Comparison of ENCODE assay signal across 26 mouse cellular contexts in genomic region chr14:48736969-48737860, GRCm38 (mm10).
DNase-seq lines count a peak whose midpoint lies in the region; ATAC-seq and TF ChIP-seq lines count a peak whose summit lies in the region.
"Had no signal": no experiment of that assay in that cellular context is flagged by ENCODE, and none has a peak within 500 bp of the region (broad histone marks: within the 10 kb centered on the region; RNA-seq: fewer than 3 reads in every experiment).

No protein-coding gene starts in this region.

- H3K4me3 ChIP-seq in forebrain, embryonic 12.5 days (replicated peaks), result no peak overlapping the region
- no peak overlapping the region for H3K4me3 ChIP-seq in forebrain, embryonic 15.5 days
- H3K4me3 ChIP-seq in midbrain, embryonic 10.5 days, result peak overlapping the region; percentile 39
- no peak overlapping the region for H3K4me3 ChIP-seq in midbrain, postnatal 0 days (ENCODE audit: low read depth, low read length)
- no peak overlapping the region for H3K4me3 ChIP-seq in midbrain, embryonic 14.5 days (replicated peaks; ENCODE audit: low read depth, low read length)
- H3K4me3 ChIP-seq: megakaryocyte, embryonic 14.5 days; neural tube, embryonic 12.5 days had no signal

- H3K27ac ChIP-seq in forebrain, embryonic 12.5 days, result peak overlapping the region; percentile 68
- H3K27ac ChIP-seq in forebrain, embryonic 15.5 days (replicated peaks), result no peak overlapping the region
- peak overlapping the region; percentile 90 for H3K27ac ChIP-seq in midbrain, embryonic 10.5 days (replicated peaks)
- H3K27ac ChIP-seq in midbrain, postnatal 0 days (ENCODE audit: low read depth, low read length), result no peak overlapping the region
- H3K27ac ChIP-seq in midbrain, embryonic 14.5 days (replicated peaks; ENCODE audit: low read depth, low read length), result peak overlapping the region; percentile 72
- H3K27ac ChIP-seq: hindbrain, embryonic 14.5 days; kidney, postnatal 0 days; neural tube, embryonic 12.5 days had no signal

- H3K36me3 ChIP-seq in forebrain, embryonic 12.5 days (replicated peaks), result no peaks in the 10 kb centered on the region
- H3K36me3 ChIP-seq in forebrain, embryonic 15.5 days, result no peaks in the 10 kb centered on the region
- peaks cover 14% of the 10 kb centered on the region for H3K36me3 ChIP-seq in midbrain, embryonic 10.5 days
- H3K36me3 ChIP-seq in midbrain, postnatal 0 days (ENCODE audit: insufficient read depth, low read length), result no peaks in the 10 kb centered on the region
- no peaks in the 10 kb centered on the region for H3K36me3 ChIP-seq in midbrain, embryonic 14.5 days (ENCODE audit: control insufficient read depth, insufficient read depth, low read length)
- H3K36me3 ChIP-seq: neural tube, embryonic 12.5 days had no signal

- no peaks in the 10 kb centered on the region for H3K9me3 ChIP-seq in forebrain, embryonic 12.5 days
- H3K9me3 ChIP-seq in forebrain, embryonic 15.5 days, result no peaks in the 10 kb centered on the region
- no peaks in the 10 kb centered on the region for H3K9me3 ChIP-seq in midbrain, embryonic 10.5 days (replicated peaks)
- H3K9me3 ChIP-seq in midbrain, postnatal 0 days (ENCODE audit: low read length), result no peaks in the 10 kb centered on the region
- H3K9me3 ChIP-seq in midbrain, embryonic 14.5 days (ENCODE audit: control insufficient read depth, low read length), result no peaks in the 10 kb centered on the region
- H3K9me3 ChIP-seq: neural tube, embryonic 12.5 days had no signal

- intact Hi-C loops in left cerebral cortex, postnatal 25 days (cut with DNase I), result no loop called here

- no peak for TF ChIP-seq CTCF in midbrain, postnatal 0 days (IDR thresholded peaks at IDR 0.05)

- peak; percentile 60 for DNase-seq in midbrain, embryonic 10.5 days (ENCODE audit: low spot score)
- no peak for DNase-seq in midbrain, postnatal 0 days (ENCODE audit: low spot score)
- peak; percentile 30 for DNase-seq in embryo, embryonic 9.5 days (ENCODE audit: extremely low spot score)
- DNase-seq in midbrain, embryonic 14.5 days, result peak; percentile 48
- no peak for DNase-seq in retina, embryonic 14.5 days (ENCODE audit: low spot score)
- DNase-seq in left cerebral cortex, postnatal 25 days (ENCODE audit: low spot score in 2 of 2), result no peak
- DNase-seq: adrenal gland, postnatal 36 days; cerebellum, adult 11 months; cerebellum, adult 9-11 months; gastrocnemius, postnatal 14 days; heart, adult 18-20 months; kidney, adult 2 months; layer of hippocampus, adult 9-11 months; lung, adult 2 months; lung, postnatal 36 days; right cerebral cortex, postnatal 25 days; thymus, adult 18-20 months; thymus, postnatal 36 days had no signal

- peaks cover 59% of the 10 kb centered on the region for H3K4me1 ChIP-seq in forebrain, embryonic 12.5 days
- H3K4me1 ChIP-seq in forebrain, embryonic 15.5 days, result peaks cover 8% of the 10 kb centered on the region
- H3K4me1 ChIP-seq in midbrain, embryonic 10.5 days, result peaks cover 82% of the 10 kb centered on the region
- H3K4me1 ChIP-seq in midbrain, postnatal 0 days (ENCODE audit: insufficient read depth, low read length), result no peaks in the 10 kb centered on the region; the same call in 1 of the 2 replicates
- H3K4me1 ChIP-seq in midbrain, embryonic 14.5 days (ENCODE audit: control insufficient read depth, insufficient read depth, low read length), result peaks cover 48% of the 10 kb centered on the region
- H3K4me1 ChIP-seq: megakaryocyte, embryonic 14.5 days had no signal

- ATAC-seq in forebrain, embryonic 12.5 days (ENCODE audit: low FRiP score), result no peak
- no peak for ATAC-seq in forebrain, embryonic 15.5 days (replicated peaks)
- ATAC-seq in midbrain, postnatal 0 days (ENCODE audit: low FRiP score), result no peak
- ATAC-seq in midbrain, embryonic 14.5 days (ENCODE audit: low FRiP score, low TSS enrichment), result no peak
- ATAC-seq: CD4-positive, CD25-positive, alpha-beta regulatory T cell, adult 4 months had no signal

- no peak overlapping the region for H3K9ac ChIP-seq in forebrain, embryonic 12.5 days
- H3K9ac ChIP-seq in forebrain, embryonic 15.5 days (replicated peaks), result no peak overlapping the region
- no peak overlapping the region for H3K9ac ChIP-seq in midbrain, postnatal 0 days (replicated peaks; ENCODE audit: low read length, poor library complexity, severe bottlenecking)
- no peak overlapping the region for H3K9ac ChIP-seq in midbrain, embryonic 14.5 days (replicated peaks; ENCODE audit: low read length)
- H3K9ac ChIP-seq: hindbrain, embryonic 14.5 days; neural tube, embryonic 12.5 days had no signal

- peaks cover 43% of the 10 kb centered on the region for H3K27me3 ChIP-seq in forebrain, embryonic 12.5 days
- peaks cover 32% of the 10 kb centered on the region for H3K27me3 ChIP-seq in forebrain, embryonic 15.5 days
- H3K27me3 ChIP-seq in midbrain, embryonic 10.5 days (ENCODE audit: low read depth, poor library complexity, severe bottlenecking), result no peaks in the 10 kb centered on the region
- H3K27me3 ChIP-seq in midbrain, postnatal 0 days (ENCODE audit: insufficient read depth, low read length), result no peaks in the 10 kb centered on the region; the same call in 1 of the 2 replicates
- 0 out of 2 replicates have a peak, but pooled peaks cover 3% of the 10 kb centered on the region for H3K27me3 ChIP-seq in midbrain, embryonic 14.5 days (ENCODE audit: control insufficient read depth, insufficient read depth, low read length)
- H3K27me3 ChIP-seq: megakaryocyte, embryonic 14.5 days; neural tube, embryonic 12.5 days had no signal

- peak overlapping the region; percentile 44; the same call in 1 of the 2 replicates for H3K4me2 ChIP-seq in forebrain, embryonic 12.5 days
- no peak overlapping the region for H3K4me2 ChIP-seq in forebrain, embryonic 15.5 days (replicated peaks)
- H3K4me2 ChIP-seq in midbrain, postnatal 0 days (ENCODE audit: low read depth, low read length, poor library complexity, severe bottlenecking), result no peak overlapping the region
- peak overlapping the region; percentile 46 for H3K4me2 ChIP-seq in midbrain, embryonic 14.5 days (ENCODE audit: low read length)
- H3K4me2 ChIP-seq: hindbrain, embryonic 14.5 days; liver, embryonic 11.5 days; neural tube, embryonic 12.5 days had no signal

- WGBS in forebrain, embryonic 12.5 days, result 24% methylated on average over 14 of the region's 14 CpGs
- 21% methylated on average over 14 of the region's 14 CpGs for WGBS in forebrain, embryonic 15.5 days
- 29% methylated on average over 14 of the region's 14 CpGs for WGBS in midbrain, embryonic 10.5 days
- 25% methylated on average over 14 of the region's 14 CpGs for WGBS in midbrain, postnatal 0 days
- WGBS in midbrain, embryonic 14.5 days, result 18% methylated on average over 14 of the region's 14 CpGs

Comparison
In these comparisons a context has a peak if more than half of its experiments do, and no peak if none do; other contexts are left out.
1. H3K27ac ChIP-seq: peak in forebrain, embryonic 12.5 days (single experiment), midbrain, embryonic 10.5 days (single experiment) and midbrain, embryonic 14.5 days (single experiment); none in forebrain, embryonic 15.5 days (single experiment) and midbrain, postnatal 0 days (single experiment).
2. H3K4me2 ChIP-seq: peak in forebrain, embryonic 12.5 days (single experiment) and midbrain, embryonic 14.5 days (single experiment); none in forebrain, embryonic 15.5 days (single experiment) and midbrain, postnatal 0 days (single experiment).
3. DNase-seq: peak in midbrain, embryonic 10.5 days (single experiment), embryo, embryonic 9.5 days (single experiment) and midbrain, embryonic 14.5 days (single experiment); none in midbrain, postnatal 0 days (single experiment), retina, embryonic 14.5 days (single experiment) and left cerebral cortex, postnatal 25 days (0 of 2).